Mouse (Mus musculus): ENCODE data around the gene Mfap1b.
"Not testable (repeated sequence)": the region's sequence is repeated elsewhere in the genome, so short reads cannot be mapped to it uniquely, and the experiment has no call there.

The Mfap1b gene

DNA sequence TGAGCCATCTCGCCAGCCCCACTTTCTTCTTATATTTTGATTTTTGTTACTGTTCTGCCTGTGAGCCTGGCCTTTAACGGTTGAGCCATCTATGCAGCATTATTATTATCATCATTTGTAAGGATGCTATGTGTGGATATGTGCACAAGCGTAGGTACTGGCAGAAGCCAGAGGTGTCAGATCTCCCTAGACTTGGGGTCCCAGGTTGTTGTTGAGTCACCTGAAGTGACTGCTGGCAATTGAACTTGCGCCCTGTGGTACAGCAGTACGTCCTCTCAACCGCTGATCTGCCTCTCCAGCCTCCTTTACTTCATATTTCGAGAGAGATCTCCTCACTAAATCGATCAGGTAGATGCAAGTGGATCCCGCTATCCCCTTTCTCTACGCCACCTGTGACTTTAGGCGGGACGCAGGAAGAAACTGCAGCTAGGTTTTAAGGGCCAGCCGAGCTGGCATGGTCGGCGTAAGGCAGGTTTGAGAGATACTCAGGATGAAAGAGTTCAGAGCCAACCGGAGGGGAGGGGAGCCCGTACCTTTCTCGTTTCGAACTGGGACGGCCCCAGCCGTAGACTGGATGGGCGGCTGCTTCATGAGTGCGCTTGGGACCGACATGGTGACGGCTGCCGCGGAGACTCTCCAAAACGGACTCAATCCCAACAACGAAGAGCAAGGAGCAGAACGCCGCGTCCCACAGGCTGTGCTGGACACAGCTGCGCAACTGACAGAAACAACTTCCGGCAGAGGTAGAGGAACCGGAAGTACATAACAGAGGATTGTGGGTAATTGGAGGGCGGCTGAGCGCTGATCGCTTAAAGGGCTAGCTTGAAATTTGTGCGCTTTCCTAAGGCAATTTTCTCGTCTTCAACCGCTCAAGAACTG, at the start of gene Mfap1b:
Mfap1b (minus strand) TSS at position 767 of the 879 bp plus-strand sequence.
- DNase-seq (ENCODE audit: low spot score): peak; percentile 84

DNA sequence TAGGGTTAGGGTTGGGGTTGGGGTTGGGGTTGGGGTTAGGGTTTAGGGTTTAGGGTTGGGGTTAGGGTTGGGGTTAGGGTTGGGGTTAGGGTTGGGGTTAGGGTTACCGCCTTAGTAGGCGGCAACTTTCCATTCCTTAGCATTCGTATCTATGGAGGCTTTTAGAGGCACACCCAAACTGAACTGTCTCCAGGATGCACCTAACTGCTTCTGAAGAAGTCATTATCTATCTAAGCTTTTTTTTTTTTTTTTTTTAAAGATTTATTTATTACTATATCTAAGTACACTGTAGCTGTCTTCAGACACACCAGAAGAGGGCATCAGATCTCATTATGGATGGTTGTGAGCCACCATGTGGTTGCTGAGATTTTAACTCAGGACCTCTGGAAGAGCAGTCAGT, 49.0 kb upstream of the Mfap1b start:
- not testable (repeated sequence) for DNase-seq (ENCODE audit: low spot score)

DNA sequence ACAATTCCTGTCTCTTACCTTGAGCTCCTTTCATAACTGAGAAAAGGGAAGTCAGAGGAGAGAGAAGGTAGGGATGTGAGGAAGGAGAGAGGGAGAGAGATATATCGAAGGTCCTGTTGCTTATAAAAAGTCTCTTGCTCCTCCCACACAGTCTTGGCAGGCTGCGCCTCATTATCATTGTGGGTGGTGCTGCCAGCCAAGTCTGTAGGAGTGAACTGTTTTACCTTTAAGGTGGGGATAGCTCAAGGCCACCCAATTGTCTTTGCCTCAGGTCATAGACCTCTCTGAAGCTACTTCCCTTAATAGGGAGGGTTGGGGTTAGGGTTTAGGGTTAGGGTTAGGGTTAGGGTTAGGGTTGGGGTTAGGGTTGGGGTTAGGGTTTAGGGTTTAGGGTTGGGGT, 48.1 kb upstream of the Mfap1b start:
- no peak for DNase-seq (ENCODE audit: low spot score)

DNA sequence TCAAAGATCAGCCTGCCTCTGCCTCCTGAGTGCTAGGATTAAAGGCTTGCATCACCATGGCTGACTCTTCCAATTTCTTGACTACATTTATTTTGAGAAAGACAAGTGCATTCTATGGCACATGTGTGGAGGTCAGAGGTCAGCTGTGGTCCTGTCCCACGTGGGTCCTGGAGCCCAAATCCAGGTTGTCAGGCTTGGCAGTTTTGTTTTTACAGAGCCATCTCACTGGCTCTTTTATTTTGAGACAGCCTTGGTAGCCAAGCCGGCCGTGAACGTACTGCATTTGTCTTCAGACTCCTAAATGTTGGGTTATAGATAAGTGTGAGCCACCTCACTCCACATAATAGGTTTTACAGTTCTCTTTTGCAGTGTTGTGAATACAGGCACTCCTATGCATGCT, 44.8 kb upstream of the Mfap1b start:
- DNase-seq (ENCODE audit: low spot score): not testable (repeated sequence)

DNA sequence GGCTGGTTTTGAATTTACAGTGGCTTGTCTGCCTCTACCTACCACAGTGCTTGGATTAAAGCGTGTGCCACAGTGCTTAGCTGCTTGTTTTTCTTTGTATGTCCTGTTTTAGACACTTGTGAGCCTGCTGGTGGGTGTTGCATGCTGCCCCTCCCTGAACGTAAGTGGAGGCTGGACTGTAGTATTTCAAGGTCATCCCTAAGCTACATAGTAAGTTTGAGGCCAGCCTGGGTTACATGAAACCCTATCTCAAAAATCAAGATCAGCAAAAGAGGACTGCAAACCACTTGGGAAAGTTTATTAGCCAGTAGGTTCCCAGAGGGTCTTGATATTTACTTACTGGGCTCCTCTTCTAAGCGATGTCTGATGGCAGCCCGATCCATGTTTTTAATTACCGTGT, 44.2 kb upstream of the Mfap1b start:
- DNase-seq (ENCODE audit: low spot score): no peak

DNA sequence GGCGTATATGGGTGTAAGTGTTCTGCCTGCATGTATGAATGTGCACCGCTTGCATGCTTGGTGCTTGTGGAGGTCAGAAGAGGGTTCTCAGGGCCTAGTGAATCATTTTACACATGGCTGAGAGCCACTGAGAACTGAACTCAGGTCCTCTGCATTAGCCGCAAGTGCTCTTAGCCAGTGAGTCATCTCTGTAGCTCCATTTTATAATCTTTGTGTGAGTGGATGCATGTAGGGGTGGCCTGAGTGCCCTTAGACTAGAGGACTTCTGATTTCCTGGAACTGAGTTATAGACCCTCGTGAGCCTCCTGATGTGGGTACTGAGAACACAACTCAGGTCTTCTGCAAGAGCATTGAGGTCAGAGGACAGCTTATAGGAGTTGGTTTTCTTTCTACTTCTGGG, 40.3 kb upstream of the Mfap1b start:
- no peak for DNase-seq (ENCODE audit: low spot score)

DNA sequence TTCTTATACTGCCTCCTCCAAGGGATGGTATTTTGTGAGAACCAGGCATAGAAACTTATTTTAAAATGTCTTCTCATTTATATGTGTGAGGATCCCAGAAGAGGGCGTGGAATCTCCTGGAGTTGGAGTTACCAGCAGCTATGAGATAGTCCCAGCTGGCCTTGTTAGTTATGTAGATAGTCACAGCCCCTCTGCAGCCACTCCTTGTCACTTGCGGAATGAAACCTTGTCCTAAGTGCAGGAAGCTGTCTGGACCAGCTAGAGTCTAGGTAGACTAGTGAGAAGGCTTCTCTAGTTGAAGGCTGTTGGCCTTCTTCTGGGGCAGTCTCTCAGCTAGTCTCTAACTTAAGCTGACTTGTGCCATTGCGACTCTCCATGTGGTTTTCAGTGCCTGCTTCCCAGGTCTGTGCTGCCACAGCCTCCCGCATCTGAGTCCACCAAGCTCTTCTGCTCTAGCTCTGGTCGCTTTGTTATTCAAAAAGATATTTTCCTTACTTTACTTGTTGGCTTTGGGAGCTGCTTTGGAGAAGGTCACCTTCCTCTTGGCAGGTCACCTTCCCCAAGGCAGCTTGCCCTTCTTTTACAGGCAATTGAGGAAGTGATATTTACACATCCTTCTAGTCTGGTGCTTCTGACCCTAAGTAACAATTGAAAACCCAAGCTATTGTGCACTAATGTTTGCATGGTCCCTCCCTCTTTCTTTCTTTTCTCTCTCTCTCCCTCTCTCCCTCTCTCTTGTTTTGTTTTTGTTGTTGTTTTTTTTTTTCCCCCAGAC, 39.3 kb upstream of the Mfap1b start:
- DNase-seq (ENCODE audit: low spot score): not testable (repeated sequence)

DNA sequence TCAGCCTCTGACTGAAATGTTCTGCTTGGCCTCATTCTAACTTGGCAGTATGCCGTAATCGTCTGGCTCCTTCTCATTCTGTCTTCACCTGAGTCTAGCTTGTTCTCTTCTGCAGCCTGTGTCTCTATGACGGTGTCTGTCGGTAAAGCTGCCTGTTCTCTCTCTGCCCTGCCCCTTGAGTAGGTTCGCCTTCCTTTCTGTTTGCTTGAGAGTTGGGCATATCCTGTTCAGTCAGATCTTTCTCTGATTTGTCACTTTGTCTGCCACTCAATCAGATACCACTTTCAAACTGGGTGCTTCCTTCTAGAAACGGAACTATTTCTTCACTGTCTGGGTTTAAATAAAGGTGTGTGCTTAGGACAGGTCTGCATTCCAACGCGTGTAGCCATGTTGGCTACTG, 37.5 kb upstream of the Mfap1b start:
- no peak for DNase-seq (ENCODE audit: low spot score)

DNA sequence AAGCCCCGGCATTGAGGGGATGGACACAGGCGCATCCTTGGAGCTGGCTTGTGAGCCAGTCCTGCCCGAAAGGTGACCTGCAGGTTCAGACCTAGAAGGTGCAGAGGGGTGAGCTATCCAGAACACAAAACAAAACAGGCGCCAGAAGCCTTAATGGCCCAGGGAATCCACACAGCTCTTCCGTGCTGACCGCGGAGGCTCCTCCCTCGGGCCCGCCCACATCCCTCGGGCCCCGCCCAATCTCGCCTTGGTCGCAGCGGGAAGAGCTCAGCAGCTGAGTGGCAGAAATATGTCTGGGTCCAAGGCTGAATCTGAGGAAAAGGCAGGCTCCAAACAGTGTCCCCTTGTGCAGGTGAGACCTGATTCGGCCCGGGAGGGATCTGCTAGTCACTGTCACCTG, 35.7 kb upstream of the Mfap1b start:
- DNase-seq (ENCODE audit: low spot score): peak; percentile 83

DNA sequence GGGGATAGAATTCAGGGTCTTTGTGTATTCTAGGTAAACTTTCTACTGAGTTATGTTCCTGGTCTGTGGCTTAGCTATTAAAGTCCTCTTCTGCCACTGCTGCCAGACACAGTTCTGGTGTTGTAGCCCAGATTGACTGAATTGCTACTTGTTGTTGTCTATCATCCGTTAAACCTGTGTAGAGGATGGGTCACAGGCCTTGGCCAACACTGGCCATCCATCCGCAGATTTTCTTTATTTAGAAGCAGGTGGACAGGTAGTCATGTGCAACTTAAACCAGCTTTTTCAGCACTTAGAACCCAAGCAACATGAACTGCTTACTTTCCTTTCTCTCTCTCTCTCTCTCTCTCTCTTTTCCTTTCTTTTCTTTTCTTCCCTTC, 34.1 kb upstream of the Mfap1b start:
- DNase-seq (ENCODE audit: low spot score): no peak

DNA sequence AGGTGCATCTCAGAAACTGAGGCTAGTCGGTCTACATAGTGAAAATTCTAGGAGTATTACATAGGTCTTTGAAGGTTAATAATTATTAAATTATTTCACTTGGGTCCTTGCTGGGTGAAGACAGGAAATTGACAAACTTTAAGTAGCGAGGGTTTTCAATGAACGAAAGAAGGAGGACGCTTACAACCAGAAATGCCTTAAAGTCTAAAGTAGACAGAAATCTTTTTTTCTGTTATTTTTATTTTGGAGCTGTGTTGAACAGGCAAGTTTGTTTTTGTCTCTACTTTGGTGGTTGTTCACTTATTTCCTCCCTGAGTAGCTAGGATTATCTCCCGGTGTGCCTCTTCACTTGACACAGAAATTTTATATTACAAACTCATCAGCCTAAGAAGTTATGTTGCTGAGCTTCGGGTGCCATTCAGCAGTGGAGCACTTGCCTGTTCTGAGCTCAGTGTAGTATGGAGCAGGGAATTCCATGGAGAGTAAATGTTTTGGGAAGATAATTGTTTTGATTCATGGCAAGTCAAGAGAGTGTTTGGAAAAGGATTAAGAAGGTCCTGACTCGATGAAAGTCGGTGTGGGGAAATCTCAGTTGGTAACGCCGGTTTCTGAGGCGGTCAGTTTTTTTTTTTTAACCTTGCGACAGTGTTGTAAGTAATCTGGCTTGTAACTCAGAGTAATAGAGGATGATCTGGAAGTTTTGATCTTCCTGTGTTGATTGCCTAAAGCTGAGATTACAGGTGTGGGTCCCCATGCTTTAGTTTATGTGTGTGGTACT, 33.5 kb upstream of the Mfap1b start:
- no peak for DNase-seq (ENCODE audit: low spot score)

DNA sequence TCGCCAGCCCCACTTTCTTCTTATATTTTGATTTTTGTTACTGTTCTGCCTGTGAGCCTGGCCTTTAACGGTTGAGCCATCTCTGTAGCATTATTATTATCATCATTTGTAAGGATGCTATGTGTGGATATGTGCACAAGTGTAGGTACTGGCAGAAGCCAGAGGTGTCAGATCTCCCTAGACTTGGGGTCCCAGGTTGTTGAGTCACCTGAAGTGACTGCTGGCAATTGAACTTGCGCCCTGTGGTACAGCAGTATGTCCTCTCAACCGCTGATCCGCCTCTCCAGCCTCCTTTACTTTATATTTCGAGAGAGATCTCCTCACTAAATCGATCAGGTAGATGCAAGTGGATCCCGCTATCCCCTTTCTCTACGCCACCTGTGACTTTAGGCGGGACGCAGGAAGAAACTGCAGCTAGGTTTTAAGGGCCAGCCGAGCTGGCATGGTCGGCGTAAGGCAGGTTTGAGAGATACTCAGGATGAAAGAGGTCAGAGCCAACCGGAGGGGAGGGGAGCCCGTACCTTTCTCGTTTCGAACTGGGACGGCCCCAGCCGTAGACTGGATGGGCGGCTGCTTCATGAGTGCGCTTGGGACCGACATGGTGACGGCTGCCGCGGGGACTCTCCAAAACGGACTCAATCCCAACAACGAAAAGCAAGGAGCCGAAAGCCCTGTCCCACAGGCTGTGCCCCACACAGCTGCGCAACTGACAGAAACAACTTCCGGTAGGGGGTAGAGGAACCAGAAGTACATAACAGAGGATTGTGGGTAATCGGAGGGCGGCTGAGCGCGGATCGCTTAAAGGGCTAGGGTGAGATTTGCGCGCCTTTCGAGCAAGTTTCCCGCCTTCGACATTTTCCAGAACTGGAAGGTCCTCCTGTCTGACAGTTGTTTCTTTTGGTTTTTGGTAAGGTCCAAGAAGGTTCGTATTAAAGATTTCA, 32.3 kb upstream of the Mfap1b start, which contains the start of the genes Mfap1a and Wdr76:
Mfap1a (minus strand) TSS at position 724 of the 941 bp plus-strand sequence.
Wdr76 (plus strand) TSS at position 782 of the 941 bp plus-strand sequence.
- DNase-seq (ENCODE audit: low spot score): peak; percentile 88

DNA sequence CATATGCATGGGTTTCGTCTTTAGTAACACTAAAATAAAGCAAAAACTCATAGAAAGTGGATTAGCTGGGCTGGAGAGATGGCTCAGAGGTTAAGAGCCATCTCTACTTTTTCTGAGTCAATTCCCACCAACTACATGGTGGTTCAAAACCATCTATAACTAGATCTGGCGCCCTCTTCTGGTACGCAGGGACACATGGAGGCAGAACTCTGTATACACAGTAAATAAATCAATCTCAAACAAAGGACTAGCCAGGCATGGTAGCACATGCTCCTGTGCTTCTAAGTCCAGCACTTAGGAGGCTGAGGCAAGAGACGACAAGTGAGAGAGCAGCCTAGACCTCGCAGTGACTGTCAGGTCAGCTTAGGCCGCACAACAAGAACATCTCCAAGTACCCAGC, 27.7 kb upstream of the Mfap1b start:
- DNase-seq (ENCODE audit: low spot score): not testable (repeated sequence)

DNA sequence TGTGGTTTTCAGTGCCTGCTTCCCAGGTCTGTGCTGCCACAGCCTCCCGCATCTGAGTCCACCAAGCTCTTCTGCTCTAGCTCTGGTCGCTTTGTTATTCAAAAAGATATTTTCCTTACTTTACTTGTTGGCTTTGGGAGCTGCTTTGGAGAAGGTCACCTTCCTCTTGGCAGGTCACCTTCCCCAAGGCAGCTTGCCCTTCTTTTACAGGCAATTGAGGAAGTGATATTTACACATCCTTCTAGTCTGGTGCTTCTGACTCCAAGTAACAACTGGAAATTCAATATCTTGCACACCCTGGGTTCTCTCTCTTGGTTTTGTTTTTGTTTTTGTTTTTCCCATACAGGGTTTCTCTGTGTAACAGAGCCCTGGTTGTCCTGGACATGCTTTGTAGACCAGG, 10.5 kb upstream of the Mfap1b start:
- not testable (repeated sequence) for DNase-seq (ENCODE audit: low spot score)

DNA sequence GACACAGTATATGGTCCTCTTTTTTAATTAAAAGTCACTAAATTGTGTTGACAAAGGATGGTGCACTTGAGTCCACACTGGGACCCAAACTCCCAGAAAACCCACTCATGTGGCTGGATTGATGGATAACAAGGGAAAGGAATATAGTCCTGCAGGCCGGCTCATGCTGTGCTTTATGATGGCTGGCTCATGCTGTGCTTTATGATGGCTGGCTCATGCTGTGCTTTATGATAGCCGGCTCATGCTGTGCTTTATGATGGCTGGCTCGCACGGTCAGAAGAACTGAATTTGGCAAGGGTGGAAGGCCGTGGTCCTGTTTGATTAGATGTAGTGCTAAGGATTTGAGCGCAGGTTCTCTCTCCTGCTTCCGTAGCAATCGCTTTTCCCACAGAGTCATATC, 9.7 kb upstream of the Mfap1b start:
- DNase-seq (ENCODE audit: low spot score): no peak

DNA sequence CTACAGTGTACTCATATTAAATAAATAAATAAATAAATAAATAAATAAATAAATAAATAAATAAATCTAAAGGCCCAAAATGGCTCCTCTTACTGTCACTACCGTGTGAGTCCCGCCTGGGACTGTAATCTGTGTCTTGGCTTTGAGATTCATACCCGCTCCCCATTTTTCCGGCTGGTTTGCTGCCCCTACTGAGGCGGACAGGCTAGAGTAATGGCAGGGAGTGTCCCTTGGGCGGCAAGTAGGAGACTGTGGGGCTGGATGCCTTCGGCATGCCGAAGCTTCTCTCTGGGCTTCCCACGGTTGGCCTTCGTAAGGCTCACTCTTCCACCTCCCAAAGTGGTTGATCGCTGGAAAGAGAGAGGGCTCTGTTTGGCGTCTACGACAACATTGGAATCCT, 7.0 kb upstream of the Mfap1b start:
- not testable (repeated sequence) for DNase-seq (ENCODE audit: low spot score)

DNA sequence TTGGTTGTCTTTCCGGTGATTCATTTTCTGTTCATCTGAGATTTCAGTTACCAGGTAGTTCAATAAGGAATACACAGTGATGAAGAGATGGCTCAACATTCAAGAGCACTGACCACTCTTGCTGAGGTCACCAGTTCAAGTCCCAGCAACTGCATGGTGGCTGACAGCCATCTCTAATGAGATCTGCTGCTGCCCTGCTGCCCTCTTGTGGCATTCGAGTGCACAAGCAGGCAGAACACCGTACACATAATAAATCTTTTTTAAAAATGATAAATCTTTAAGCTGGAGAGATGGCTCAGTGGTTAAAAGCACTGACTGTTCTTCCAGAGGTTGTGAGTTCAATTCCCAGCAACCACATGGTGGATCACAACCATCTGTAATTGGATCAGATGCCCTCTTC, 6.6 kb upstream of the Mfap1b start:
- no peak for DNase-seq (ENCODE audit: low spot score)

DNA sequence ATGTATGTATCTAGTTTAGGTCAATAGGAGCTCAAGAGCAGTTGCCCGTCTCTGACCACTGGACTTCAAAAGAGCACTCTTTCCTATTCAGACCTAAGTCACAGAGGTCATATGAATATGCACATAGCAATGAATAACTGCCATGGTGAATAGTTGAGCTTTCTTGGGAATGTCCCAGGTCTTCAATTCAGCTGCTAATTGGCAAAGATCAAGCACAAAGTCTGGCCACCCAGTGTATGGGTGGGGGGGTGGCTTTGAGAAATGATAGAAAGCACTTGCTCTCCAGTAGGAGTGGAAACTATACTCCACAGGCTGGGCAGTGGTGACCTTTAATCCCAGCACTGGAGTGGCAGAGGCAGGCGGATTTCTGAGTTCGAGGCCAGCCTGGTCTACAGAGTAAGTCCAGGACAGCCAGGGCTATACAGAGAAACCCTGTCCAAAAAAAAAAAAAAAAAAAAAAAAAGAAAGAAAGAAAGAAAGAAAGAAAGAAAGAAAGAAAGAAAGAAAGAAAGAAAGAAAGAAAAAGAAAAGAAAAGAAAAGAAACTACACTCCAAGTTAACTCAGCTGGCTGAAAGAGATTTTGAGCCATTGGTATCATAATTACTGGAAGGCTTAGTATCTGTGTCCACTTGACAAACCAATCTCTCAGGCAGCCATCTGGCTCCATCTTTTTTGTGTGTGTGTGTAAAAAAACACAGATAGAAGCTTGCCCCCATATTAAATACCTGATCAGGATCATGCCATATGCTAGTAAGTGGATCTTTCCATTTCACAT, 3.8 kb upstream of the Mfap1b start:
- DNase-seq (ENCODE audit: low spot score): no peak

DNA sequence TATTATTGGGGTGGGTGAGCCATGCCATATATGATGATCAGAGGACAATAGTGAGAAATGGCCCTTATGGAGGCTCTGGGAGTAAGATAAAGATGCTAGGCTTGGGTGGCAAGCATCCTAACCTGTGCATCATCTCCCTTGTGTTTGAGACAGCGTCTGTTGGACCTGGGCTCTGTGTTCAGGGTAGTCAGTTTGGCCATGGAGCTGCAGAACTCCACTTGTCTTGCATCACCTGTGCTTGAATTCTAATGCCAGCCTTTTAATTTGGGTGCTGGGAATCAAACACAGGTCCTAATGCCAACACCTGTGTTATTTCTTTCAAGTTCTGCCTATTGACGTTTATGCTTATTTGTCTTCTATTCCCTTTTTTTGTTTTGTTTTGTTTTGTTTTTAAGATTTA, 1.4 kb upstream of the Mfap1b start:
- not testable (repeated sequence) for DNase-seq (ENCODE audit: low spot score)

DNA sequence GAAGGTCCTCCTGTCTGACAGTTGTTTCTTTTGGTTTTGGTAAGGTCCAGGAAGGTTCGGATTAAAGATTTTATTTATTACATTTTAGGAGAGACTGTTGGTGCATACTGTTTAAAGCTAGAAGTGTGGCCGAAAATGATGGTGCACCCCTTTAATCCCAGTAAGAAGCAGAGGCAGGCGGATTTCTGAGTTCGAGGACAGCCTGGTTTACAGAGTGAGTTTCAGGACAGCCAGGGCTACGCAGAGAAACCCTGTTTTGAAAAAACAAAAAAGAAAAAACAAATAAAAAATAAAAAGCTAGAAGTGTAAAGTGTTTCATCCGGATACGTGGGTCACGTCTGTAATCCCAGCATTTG, 291 bp upstream of the Mfap1b start:
- no peak for DNase-seq (ENCODE audit: low spot score)
